Mouse (Mus musculus) lung, postnatal 0 days (tissue): ENCODE measurements around the gene Itpr2. TPM values are rescaled to one million over a fixed set of nuclear protein-coding genes. Genes with fewer than 3 reads are reported as not detected.

Source experiments
- ATAC-seq: fragments of 200-750 bp; cut with Nextera tagmentation; 2 replicates; pipeline ENCODE4 v1.8.0; 2017; ENCODE audit warnings: moderate library complexity
- DNase-seq: peaks from one replicate; pipeline ENCODE4 v3.0.0-alpha.2; 2016; ENCODE audit warnings: low spot score
- H3K27ac ChIP-seq: fragments of 300-500 bp; sonication (generic); 2 replicates; pipeline ENCODE4 v1.5.1; 2014; ENCODE audit warnings: antibody characterized with exemption, mild to moderate bottlenecking, low read length, mixed read lengths
- H3K27me3 ChIP-seq: fragments of 300-500 bp; sonication (generic); replicated peaks from 2 replicates; pipeline ENCODE4 v1.6.1; 2014; ENCODE audit warnings: low read length, mixed read lengths; ENCODE audit not compliant: insufficient read depth
- H3K36me3 ChIP-seq: fragments of 300-500 bp; sonication (generic); 2 replicates; pipeline ENCODE4 v1.6.1; 2014; ENCODE audit warnings: low read length, mixed read lengths; ENCODE audit not compliant: insufficient read depth
- H3K4me1 ChIP-seq: fragments of 300-500 bp; sonication (generic); 2 replicates; pipeline ENCODE4 v1.6.1; 2014; ENCODE audit warnings: antibody characterized with exemption, low read depth, low read length, mixed read lengths; ENCODE audit not compliant: insufficient read depth
- H3K4me2 ChIP-seq: fragments of 300-500 bp; sonication (generic); replicated peaks from 2 replicates; pipeline ENCODE4 v1.6.1; 2014; ENCODE audit warnings: low read depth, mild to moderate bottlenecking, low read length, moderate library complexity, mixed read lengths
- H3K4me3 ChIP-seq: fragments of 300-500 bp; sonication (generic); 2 replicates; pipeline ENCODE4 v1.5.1; 2014; ENCODE audit warnings: low read depth, low read length
- H3K9ac ChIP-seq: fragments of 300-500 bp; sonication (generic); replicated peaks from 2 replicates; pipeline ENCODE4 v1.6.1; 2014; ENCODE audit warnings: low read depth, mild to moderate bottlenecking
- H3K9me3 ChIP-seq: fragments of 300-500 bp; sonication (generic); 2 replicates; pipeline ENCODE4 v1.6.1; 2016; ENCODE audit warnings: low read length, mixed read lengths
- CTCF ChIP-seq: IDR thresholded peaks from 2 replicates; pipeline ENCODE4 v1.5.1; 2016; ENCODE audit warnings: antibody characterized with exemption, mild to moderate bottlenecking
- EP300 ChIP-seq: IDR thresholded peaks from 2 replicates; pipeline ENCODE4 v1.6.1; 2016; ENCODE audit warnings: antibody characterized with exemption, mild to moderate bottlenecking, control low read depth
- whole genome bisulfite sequencing: fragments of 180-500 bp; shearing (Covaris S2); extraction: QIAGEN DNeasy Blood & Tissue Kit; methylation state at CpG from one replicate; pipeline ENCODE4 v1.1.7; 2014; 5-methylcytosine and 5-hydroxymethylcytosine counted together
- polyA plus RNA-seq: library from polyadenylated mRNA; unstranded; fragments of >200 nt; fragmentation: Nextera tagmentation; extraction: Ambion mirVana; gene quantifications from 2 replicates; pipeline ENCODE4 v1.2.1, GENCODE M21; 2015

The Itpr2 gene
- polyA plus RNA-seq, 1 experiment from 2014 or later = 15.7 TPM

DNA sequence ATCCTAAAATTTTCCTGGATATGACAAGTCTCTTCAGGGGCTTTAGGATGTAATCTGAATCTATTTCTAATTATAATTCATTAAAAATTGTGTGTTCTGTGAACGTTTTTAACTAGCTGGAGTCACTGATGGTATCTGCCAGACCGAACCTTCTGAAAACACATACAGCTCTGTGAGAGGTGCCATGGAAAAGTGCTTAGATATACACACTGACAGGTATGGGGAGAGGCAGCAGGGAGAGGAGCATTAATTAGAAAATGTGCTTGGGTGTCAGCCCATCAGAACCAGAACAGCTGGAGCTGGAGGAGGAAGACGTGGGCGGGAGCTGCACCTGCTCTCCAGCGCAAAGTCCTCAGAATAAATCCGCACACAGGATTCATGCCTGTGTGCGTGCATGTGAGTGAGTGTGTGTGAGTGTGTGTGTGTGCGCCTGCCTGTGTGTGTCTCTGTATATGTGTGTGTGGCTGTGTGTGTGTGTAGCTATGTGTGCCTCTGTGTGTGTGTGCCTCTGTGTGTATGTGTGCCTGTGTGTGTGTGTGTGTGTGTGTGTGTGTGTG is 199.4 kb downstream of the Itpr2 start:
- Histone ChIP-seq H3K27me3 (no peaks in the 10 kb centered on the region), H3K27ac (no peak overlapping the region), H3K36me3 (no peaks in the 10 kb centered on the region), H3K4me1 (no peaks in the 10 kb centered on the region), H3K9me3 (no peaks in the 10 kb centered on the region), H3K4me3 (no peak overlapping the region), H3K4me2 (no peak overlapping the region), H3K9ac (no peak overlapping the region)
- WGBS = 78% methylated on average over 8 of the region's 8 CpGs
- TF ChIP-seq CTCF (no peak), EP300 (no peak)
- ATAC-seq (no peak), DNase-seq (no peak)

DNA sequence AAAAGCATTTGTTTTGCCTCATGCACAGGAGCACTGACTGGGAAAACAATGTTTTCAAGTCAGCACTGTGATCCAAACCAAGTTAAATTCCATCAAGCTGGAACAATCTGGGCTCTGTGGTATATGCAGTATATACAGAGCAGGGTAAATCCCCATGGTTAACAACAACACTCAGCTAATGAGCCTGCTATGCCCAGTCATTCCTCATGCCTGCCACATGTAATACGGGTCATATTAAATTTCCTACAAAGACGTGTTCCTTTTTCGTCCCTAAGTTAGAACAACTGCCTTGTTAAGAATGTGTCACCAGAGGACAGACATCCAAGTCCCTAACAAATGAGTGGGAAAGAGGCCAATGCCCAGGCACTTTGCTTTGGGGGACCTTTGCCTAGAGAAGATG is 199.9 kb downstream of the Itpr2 start:
- H3K4me1 ChIP-seq = no peaks in the 10 kb centered on the region
- H3K9ac ChIP-seq = no peak overlapping the region
- ATAC-seq = no peak
- no peak for DNase-seq
- no peaks in the 10 kb centered on the region for H3K27me3 ChIP-seq
- no peak overlapping the region for H3K4me2 ChIP-seq
- no peak for TF ChIP-seq CTCF
- no peak for TF ChIP-seq EP300
- no peak overlapping the region for H3K27ac ChIP-seq
- H3K4me3 ChIP-seq = no peak overlapping the region
- 71% methylated on average over 3 of the region's 3 CpGs for WGBS
- no peaks in the 10 kb centered on the region for H3K36me3 ChIP-seq
- H3K9me3 ChIP-seq = no peaks in the 10 kb centered on the region

DNA sequence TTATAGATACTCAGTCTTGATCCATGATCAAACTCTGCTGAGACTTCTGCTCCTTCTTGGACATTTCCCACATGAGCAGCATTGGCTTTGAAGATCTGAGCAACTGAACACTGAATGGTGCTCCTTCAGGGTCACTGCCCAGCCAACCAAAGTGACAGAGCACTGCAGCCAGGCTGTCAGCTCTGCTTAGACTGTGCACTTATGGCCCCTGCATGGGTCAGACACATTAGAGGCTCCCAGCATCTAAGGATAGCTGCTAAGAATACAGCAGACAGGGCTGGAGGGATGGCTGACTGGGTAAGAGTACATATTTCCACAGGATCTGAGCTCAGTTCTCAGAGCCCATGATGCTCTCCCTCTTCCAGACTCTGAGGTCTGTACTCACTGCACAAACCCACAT is 201.1 kb downstream of the Itpr2 start:
- ATAC-seq (peak; percentile 35; the same call in 1 of the 2 replicates), DNase-seq (no peak)
- H3K9me3 ChIP-seq = no peaks in the 10 kb centered on the region

DNA sequence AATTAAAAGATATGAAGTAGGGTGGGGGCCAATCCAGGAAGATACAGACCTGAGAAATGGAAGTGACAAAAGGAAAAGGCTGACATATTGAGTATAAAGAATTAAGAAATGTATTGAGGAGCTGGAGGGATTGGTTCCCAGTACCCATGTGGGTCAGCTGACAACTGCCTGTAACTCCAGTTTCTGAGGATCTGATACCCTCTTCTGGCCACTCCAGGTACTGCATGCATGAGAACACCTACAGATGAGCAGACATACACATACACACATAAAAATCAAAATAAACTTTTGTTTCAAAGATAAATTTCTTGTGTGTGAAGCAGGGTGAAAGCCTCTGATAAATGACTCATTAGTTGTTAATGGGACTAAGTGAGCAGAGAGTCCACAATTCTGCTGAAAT is 203.3 kb downstream of the Itpr2 start:
- Histone ChIP-seq H3K4me2 (no peak overlapping the region), H3K9me3 (no peaks in the 10 kb centered on the region), H3K4me3 (no peak overlapping the region), H3K27ac (no peak overlapping the region), H3K4me1 (no peaks in the 10 kb centered on the region), H3K27me3 (no peaks in the 10 kb centered on the region), H3K9ac (no peak overlapping the region), H3K36me3 (no peaks in the 10 kb centered on the region)
- DNase-seq = no peak
- peak; percentile 55 for TF ChIP-seq CTCF
- TF ChIP-seq EP300 = no peak
- ATAC-seq = no peak

More for the DNA sequence above, 201.1 kb downstream of the Itpr2 start:
- no peak for TF ChIP-seq CTCF
- no peak for TF ChIP-seq EP300
- Histone ChIP-seq H3K36me3 (no peaks in the 10 kb centered on the region), H3K27ac (no peak overlapping the region), H3K9ac (no peak overlapping the region), H3K4me3 (no peak overlapping the region), H3K4me2 (no peak overlapping the region), H3K27me3 (no peaks in the 10 kb centered on the region), H3K4me1 (no peaks in the 10 kb centered on the region)

DNA sequence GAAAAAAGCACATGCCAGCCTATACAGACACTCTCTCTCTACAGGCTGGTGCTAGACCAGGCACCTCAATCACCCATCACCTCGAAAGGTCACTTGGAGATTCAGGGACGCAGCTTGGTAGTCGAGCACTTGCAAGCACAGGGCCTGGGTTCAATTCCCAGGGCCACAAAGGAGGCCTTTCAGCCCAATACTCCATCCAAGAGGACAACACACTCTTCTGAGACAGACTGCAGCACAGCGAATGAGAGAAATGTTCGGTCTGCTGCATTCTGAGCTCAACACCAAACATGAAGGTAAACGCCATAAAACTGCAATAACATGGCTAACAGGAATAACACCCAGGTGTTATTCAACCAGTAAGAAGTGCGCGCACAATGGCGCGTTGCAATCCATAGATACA is 211.0 kb downstream of the Itpr2 start:
- 92% methylated on average over 10 of the region's 10 CpGs for WGBS
- Histone ChIP-seq H3K27me3 (no peaks in the 10 kb centered on the region), H3K9me3 (no peaks in the 10 kb centered on the region), H3K4me2 (no peak overlapping the region), H3K4me1 (no peaks in the 10 kb centered on the region), H3K4me3 (no peak overlapping the region), H3K36me3 (no peaks in the 10 kb centered on the region), H3K27ac (no peak overlapping the region), H3K9ac (no peak overlapping the region)
- ATAC-seq = no peak
- TF ChIP-seq CTCF = no peak
- no peak for DNase-seq

DNA sequence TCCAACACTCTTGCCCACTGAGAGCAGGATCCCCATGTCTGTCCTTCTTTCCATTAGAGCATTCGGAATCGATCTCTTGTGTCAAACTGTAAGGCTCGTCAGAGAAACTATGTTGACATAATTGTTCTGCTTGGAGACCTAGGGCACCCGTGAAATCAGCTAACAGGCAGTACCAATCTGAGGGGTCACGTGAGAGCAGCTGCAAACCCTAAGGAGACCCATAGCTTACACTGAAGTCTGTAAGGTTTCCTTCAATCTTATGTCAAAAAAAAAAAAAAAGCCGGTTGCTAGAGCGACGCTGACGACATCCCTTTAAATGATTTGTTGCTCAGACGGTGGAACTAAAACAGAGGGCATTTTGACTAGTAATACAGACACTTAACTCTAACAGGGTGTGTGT is 212.2 kb downstream of the Itpr2 start:
- ATAC-seq = no peak
- no peak for DNase-seq
- Histone ChIP-seq H3K4me1 (no peaks in the 10 kb centered on the region), H3K4me3 (no peak overlapping the region), H3K27ac (no peak overlapping the region), H3K36me3 (no peaks in the 10 kb centered on the region), H3K4me2 (no peak overlapping the region), H3K9me3 (no peaks in the 10 kb centered on the region), H3K27me3 (no peaks in the 10 kb centered on the region), H3K9ac (no peak overlapping the region)
- TF ChIP-seq CTCF (no peak), EP300 (no peak)
- WGBS = 56% methylated on average over 10 of the region's 10 CpGs

DNA sequence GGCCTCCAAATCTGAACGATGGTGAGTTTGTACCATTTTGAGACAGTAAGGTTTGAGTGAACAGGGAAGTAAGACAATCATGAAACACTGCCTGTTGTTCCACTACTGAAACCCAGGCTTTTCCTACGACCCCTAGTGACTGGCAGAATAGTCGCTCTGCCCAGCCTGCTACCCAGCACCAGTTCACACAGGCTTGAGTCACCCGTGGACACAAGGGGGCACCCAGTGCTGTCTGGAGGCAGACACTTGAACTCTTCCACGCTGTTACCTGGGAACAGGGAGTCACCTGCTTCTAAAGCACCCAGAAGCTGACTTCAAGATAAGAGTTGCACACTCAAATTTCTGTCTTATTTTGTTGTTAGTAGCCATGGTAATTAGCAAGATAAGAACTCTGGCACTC is 213.8 kb downstream of the Itpr2 start:
- WGBS = 83% methylated on average over 5 of the region's 5 CpGs
- ATAC-seq = no peak
- Histone ChIP-seq H3K9me3 (no peaks in the 10 kb centered on the region), H3K27ac (no peak overlapping the region), H3K4me3 (no peak overlapping the region), H3K36me3 (no peaks in the 10 kb centered on the region), H3K4me1 (no peaks in the 10 kb centered on the region), H3K9ac (no peak overlapping the region), H3K27me3 (no peaks in the 10 kb centered on the region), H3K4me2 (no peak overlapping the region)
- TF ChIP-seq EP300 = no peak
- no peak for TF ChIP-seq CTCF
- no peak for DNase-seq
